Mouse (Mus musculus): Measurements from ENCODE around the gene Cacng7. TPM values are rescaled to one million over a fixed set of nuclear protein-coding genes. Genes with fewer than 3 reads are reported as not detected.
"Not testable (repeated sequence)": the region's sequence is repeated elsewhere in the genome, so short reads cannot be mapped to it uniquely, and the experiment has no call there.

The Cacng7 gene
- 100 to 1,000 TPM; 149 to 171 TPM for total RNA-seq (2021)
- long read RNA-seq, experiment 1, partial matches to known transcripts = 0 of 8 reads
- long read RNA-seq, experiment 1, other reads (novel, unspliced or antisense) = 8 of 8 reads
- long read RNA-seq, experiment 2, partial matches to known transcripts = 0 of 5 reads
- long read RNA-seq, experiment 2, other reads (novel, unspliced or antisense) = 5 of 5 reads

DNA sequence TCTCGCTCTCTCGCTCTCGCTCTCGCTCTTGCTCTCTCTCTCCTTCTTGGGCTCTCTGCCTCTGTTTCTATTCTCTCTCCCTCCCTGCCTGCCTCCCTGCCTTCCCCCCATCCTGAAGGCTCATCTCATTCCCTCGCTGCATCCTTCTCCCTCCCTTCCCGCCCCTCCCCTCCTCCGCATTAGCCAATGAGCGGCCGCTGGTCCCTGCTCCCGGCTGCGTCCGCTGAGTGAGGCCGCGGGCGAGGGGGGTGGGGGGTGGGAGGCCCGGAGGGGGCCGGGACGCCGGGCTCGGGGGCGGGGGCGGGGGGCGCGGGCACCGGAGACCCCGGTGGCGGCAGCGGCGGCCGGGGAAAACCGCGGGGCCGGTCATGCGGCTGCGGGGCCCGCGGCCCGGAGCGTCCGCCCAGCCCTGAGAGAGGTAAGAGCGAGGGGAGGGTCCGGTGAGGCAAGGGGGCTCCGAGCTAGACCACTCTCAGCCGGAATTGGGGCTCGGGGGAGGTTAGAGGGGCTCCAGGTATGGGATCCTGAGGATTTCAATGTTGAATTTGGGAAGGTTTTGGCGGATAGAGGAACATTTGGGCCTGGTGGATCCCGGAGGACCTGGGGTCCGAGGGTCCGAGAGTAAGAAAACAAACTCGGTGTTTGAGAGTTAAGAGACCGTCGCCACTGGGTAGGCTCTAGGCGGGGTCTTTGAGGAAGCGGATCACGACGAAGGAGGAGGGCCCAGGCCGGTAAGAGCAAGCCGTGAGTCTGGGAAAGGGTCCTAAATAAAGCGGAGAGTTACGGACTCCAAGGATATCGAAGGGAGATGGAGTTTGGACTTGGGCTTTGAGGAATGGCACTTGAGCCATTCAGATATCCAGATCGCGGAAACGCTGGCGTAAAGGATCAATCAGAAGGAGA, at the start of gene Cacng7:
Gene Cacng7 (plus strand): TSS at position 337 of the 903 bp plus-strand sequence.
- intact Hi-C loops (cut with DNase I) = no loop called here
- peak; percentile 64 to 67 for DNase-seq (ENCODE audit: low spot score in 2 of 2)

GRCm38 (mm10) chr7:3283081-3283875, 49.5 kb upstream of the Cacng7 start:
- no peak for DNase-seq (ENCODE audit: low spot score in 2 of 2)
- intact Hi-C loops (cut with DNase I) = no loop called here

GRCm38 (mm10) chr7:3284604-3285003, 48.2 kb upstream of the Cacng7 start:
- no peak for DNase-seq (ENCODE audit: low spot score in 2 of 2)
- intact Hi-C loops (cut with DNase I) = no loop called here

- intact Hi-C loops (cut with DNase I) = no loop called here
- DNase-seq (ENCODE audit: low spot score in 2 of 2) = no peak
Measured at GRCm38 (mm10) chr7:3286036-3286435, 46.7 kb upstream of the Cacng7 start.

GRCm38 (mm10) chr7:3287186-3287585, 45.6 kb upstream of the Cacng7 start:
- DNase-seq (ENCODE audit: low spot score in 2 of 2) = no peak
- intact Hi-C loops (cut with DNase I) = no loop called here

DNA sequence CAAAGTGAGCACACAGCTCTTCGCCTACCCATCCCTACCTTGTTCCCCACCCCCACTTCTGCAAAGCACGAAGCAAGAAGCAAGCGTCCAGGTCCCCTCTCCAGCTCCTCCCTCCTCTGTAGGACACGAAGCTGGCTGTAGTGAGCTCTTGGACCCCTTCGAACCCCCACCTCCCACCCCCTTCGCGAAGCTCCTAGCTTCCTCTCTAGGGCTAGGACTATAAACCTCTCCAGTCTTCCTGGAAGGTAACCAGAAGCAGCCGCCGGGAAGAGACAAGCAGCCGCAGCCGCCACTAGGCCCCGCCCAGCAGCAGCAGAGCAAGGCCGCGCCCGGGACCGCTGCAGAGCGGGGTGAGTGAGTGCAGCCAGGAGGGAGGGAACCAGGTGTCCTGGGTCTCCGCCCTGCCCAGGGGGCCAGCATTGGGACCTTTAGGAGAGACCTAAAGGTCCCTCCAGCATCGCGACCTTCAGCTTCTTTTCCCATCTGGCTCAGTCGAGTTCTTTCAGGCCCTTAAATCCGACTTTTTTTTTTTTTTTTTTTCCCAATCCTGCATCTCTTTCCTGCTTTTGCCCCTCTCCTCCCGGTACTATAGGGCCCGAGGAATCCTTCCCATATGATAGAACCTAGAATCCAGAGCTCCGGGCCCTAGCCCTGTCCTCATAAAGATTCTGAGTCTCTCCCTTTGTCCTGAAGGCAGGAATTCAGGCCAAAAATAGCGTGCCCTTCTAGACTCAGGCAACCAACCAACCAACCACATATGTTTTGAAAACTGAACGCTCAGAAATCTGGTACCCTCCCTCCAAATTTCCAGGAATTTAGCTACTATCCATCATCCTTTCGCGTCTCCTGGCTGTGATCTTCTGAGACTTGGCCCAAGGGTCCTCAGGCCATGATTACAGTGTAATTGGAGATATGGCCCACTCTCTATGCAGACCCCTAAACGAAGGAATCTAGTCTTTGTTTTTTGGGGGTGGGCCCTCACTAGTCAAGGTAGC, 43.5 kb upstream of the Cacng7 start, which contains the start of the genes Myadm and Prkcg:
Gene Myadm (plus strand): TSS at position 105 of the 995 bp plus-strand sequence.
Gene Prkcg (plus strand): TSS at position 204 of the 995 bp plus-strand sequence.
- intact Hi-C loops (cut with DNase I) = no loop called here

GRCm38 (mm10) chr7:3290257-3291033, 42.3 kb upstream of the Cacng7 start:
- intact Hi-C loops (cut with DNase I) = no loop called here
- DNase-seq (ENCODE audit: low spot score in 2 of 2) = peak; percentile 87 to 92

More for the DNA sequence above, 43.5 kb upstream of the Cacng7 start, which contains the start of the genes Myadm and Prkcg:
- peak; percentile 64 to 70 for DNase-seq (ENCODE audit: low spot score in 2 of 2)

GRCm38 (mm10) chr7:3291197-3291596, 41.6 kb upstream of the Cacng7 start:
- intact Hi-C loops (cut with DNase I) = no loop called here
- DNase-seq (ENCODE audit: low spot score in 2 of 2) = no peak

DNA sequence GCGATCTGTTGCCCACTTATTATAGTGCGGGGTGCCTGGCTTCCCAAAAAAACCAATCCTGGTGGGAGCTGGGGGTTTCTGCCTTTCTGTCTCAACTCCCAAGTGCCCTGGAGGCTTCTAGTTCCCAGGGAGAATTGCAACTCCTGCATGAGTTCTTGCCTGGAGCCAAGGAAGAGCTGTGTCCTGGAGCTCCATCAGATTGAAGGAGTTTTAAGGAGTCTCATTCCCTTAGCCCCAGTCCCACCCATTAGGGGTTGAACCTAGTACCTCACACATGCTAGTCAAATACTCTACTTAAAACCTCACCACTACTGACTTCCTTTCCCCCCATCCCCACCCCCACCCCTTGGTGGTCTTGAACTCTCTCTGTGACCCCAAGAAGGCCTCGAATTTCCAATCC, 41.0 kb upstream of the Cacng7 start:
- intact Hi-C loops (cut with DNase I) = no loop called here
- DNase-seq (ENCODE audit: low spot score in 2 of 2) = no peak

- intact Hi-C loops (cut with DNase I) = not testable (repeated sequence)
Measured at GRCm38 (mm10) chr7:3292271-3292670, 40.5 kb upstream of the Cacng7 start.

DNA sequence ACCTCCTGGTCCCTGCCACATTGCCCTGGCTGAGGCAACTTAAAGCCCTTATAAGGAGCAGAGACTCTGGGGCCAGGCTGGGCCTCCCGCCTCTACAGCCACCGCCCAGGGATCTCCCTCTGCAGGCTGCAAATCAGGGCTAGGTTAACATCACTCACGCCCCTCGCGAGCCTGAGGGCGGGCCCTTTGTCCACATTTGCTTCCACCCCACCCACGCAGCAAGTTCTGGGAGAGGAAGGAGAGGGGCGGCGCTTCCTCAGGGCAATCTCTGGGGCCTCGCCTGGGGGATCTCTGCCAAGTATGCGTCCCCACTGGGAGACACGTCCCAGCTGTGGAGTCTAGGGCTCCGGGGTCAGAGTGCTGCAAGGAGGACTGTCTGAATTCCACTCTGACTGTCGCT, 40.0 kb upstream of the Cacng7 start:
- DNase-seq (ENCODE audit: low spot score in 2 of 2) = no peak
- intact Hi-C loops (cut with DNase I) = no loop called here

More at GRCm38 (mm10) chr7:3292271-3292670, 40.5 kb upstream of the Cacng7 start:
- not testable (repeated sequence) for DNase-seq (ENCODE audit: low spot score in 2 of 2)

- DNase-seq (ENCODE audit: low spot score in 2 of 2) = no peak
- intact Hi-C loops (cut with DNase I) = no loop called here
Measured at GRCm38 (mm10) chr7:3294794-3295193, 38.0 kb upstream of the Cacng7 start.

DNA sequence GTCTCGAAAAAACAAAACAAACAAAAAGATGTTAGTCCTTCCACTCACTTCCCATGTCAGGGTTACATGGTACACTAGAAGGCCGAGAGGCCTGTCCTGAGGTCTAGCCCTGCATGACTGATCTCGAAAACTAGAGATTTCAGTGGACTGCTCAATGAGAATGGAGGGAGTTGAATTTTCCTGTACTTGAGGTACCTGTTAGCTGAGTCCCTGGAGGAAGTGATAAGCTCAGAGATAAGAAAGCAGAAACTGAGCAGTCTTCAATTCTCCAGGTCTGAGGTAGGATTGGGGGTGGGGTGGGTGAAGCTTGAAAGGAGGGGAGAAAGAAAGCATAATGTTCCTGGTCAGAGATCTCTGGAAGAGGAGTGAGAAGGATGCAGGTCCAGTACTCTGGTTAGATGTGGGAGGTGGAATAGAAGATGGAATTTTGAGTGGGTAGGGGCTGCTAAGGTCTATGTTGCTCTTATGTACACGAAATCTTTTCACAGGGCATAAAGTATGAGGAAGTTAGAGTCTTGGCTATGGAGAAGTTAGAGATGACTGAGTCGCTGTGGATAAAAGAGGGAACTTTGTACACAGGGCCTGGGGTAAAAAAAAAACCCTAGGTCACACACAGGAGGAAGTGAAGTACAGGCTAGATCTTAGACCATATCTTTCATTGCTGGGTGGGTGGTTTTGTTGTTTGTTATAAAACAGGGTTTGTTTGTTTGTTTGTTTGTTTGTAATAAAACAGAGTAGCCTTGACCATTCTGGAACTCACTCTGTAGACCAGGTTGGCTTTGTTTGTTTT, 37.2 kb upstream of the Cacng7 start:
- intact Hi-C loops (cut with DNase I) = no loop called here
- no peak for DNase-seq (ENCODE audit: low spot score in 2 of 2)

GRCm38 (mm10) chr7:3296711-3297110, 36.0 kb upstream of the Cacng7 start:
- no peak for DNase-seq (ENCODE audit: low spot score in 2 of 2)
- intact Hi-C loops (cut with DNase I) = no loop called here

DNA sequence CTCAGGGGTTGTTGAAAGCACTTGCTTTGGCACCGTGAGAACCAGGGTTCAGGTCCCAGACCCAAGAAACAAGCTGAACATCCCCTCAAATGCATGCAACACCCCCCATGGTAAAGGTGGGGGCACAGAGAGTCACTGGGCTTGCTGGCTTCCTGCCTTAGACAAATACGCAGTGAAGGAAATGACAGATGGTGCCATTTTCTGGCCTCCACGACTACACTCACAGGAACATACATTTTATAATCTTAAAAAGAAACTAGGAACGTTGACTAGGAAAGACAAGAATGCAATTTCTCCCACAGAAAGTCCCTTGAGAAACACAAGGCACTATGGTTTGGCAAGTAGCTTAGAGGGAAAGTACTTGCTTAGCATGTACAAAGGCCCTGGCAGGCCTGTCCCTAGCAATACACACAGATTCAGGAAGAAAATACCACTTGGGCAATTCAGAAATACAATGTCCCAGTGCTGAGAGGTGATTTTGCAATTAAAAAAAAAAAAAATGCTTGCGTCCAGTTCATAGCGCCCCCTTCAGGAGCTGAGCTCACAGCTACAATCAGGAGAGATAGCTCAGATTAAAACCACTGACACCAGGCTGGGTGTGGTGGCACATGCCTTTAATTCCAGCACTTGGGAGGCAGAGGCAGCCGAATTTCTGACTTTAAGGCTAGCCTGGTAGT, 32.7 kb upstream of the Cacng7 start:
- DNase-seq (ENCODE audit: low spot score in 2 of 2) = no peak
- intact Hi-C loops (cut with DNase I) = loop anchor here (5.0 to 10.0 kb wide), 2 partner anchors 38 to 75 kb away; no protein-coding TSS in a partner anchor

DNA sequence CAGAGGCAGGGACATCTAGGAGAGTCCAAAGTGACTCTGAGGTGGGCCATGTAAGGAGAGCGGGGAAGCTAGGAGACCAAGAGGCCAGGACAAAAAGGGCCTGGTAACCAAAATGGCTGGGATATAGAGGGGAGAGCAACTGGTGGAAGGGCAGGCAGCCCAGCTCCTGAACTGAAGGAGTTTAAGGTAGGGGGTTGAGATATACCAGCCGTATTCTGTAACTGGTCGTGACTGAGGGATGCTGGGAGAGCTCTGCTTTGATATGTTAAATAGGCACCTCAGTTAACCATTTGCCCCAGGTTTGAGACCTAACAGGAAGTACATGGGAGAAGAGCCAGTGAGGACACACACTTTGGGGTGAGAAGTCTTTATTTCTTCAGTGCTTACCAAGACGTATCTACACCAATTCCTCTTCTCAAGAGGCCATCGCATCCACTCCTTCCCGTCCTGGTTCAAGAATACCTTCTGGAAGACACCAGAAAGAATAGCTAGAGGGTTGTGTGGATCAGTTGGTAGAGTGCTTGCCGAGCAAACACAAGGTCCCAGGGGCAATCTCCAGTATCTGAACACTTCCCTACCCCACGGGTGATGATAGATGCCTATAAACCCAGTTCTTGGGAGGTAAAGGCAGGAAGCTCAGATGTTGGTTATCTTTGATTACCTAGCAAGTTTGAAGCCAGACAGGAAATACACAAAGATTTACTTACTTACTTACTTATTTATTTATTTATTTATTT, 31.7 kb upstream of the Cacng7 start:
- intact Hi-C loops (cut with DNase I) = loop anchor here (5.0 to 10.0 kb wide), 2 partner anchors 39 to 76 kb away; no protein-coding TSS in a partner anchor
- no peak for DNase-seq (ENCODE audit: low spot score in 2 of 2)

Measured in left cerebral cortex, postnatal 14 days (tissue).